Mouse (Mus musculus) liver, adult 2 months (tissue): ENCODE results near the gene Gm20662. TPM values are rescaled to one million over a fixed set of nuclear protein-coding genes. Genes with fewer than 3 reads are reported as not detected.
A peak's percentile ranks its signal among the peaks of the same experiment; 100 is the strongest.
"Not testable (repeated sequence)": the region's sequence is repeated elsewhere in the genome, so short reads cannot be mapped to it uniquely, and the experiment has no call there.

Source experiments
- DNase-seq: peaks from one replicate; pipeline ENCODE4 v3.0.0-alpha.2; 2011; ENCODE audit warnings: low read depth, low spot score; ENCODE audit errors: extremely low read depth
- H3K27ac ChIP-seq: fragments of 200-500 bp; replicated peaks from 2 replicates; pipeline ENCODE4 v1.5.1; 2012; ENCODE audit warnings: low read depth, mild to moderate bottlenecking, control low read depth, inconsistent platforms, low read length; ENCODE audit not compliant: insufficient read depth
- H3K27me3 ChIP-seq: fragments of 200-500 bp; 2 replicates; pipeline ENCODE4 v1.6.1; 2012; ENCODE audit warnings: mild to moderate bottlenecking, moderate library complexity, low read length, inconsistent platforms; ENCODE audit not compliant: control insufficient read depth, insufficient read depth
- H3K36me3 ChIP-seq: fragments of 200-500 bp; 2 replicates; pipeline ENCODE4 v1.6.1; 2012; ENCODE audit warnings: low read length, inconsistent platforms; ENCODE audit not compliant: control insufficient read depth, insufficient read depth
- H3K4me1 ChIP-seq: fragments of 200-500 bp; 2 replicates; pipeline ENCODE4 v1.6.1; 2011; ENCODE audit warnings: low read length; ENCODE audit not compliant: control insufficient read depth, insufficient read depth
- H3K4me3 ChIP-seq: fragments of 200-500 bp; 2 replicates; pipeline ENCODE4 v1.5.1; 2011; ENCODE audit warnings: low read depth, mild to moderate bottlenecking, control low read depth, low read length, moderate library complexity; ENCODE audit not compliant: insufficient read depth
- H3K79me2 ChIP-seq: fragments of 200-500 bp; 2 replicates; pipeline ENCODE4 v1.6.1; 2012; ENCODE audit warnings: inconsistent platforms, mild to moderate bottlenecking, low read length, moderate library complexity; ENCODE audit not compliant: control insufficient read depth, insufficient read depth
- H3K9ac ChIP-seq: fragments of 200-500 bp; 2 replicates; pipeline ENCODE4 v1.6.1; 2012; ENCODE audit warnings: low read depth, mild to moderate bottlenecking, control low read depth, inconsistent platforms, low read length
- CTCF ChIP-seq: fragments of 200-500 bp; IDR thresholded peaks from 2 replicates; pipeline ENCODE4 v1.5.1; 2011; ENCODE audit warnings: low read depth, low read length, control low read depth
- POLR2A ChIP-seq: fragments of 200-500 bp; IDR thresholded peaks from 2 replicates; pipeline ENCODE4 v1.6.1; 2011; ENCODE audit warnings: low read length, control low read depth; ENCODE audit not compliant: insufficient read depth; ENCODE audit errors: extremely low read depth
- WGBS: fragments of 180-500 bp; shearing (Covaris S2); methylation state at CpG from one replicate; pipeline ENCODE4 v1.1.7; 2018; 5-methylcytosine and 5-hydroxymethylcytosine counted together
- polyA plus RNA-seq: library from polyadenylated mRNA; depleted of rRNA; stranded (reverse); fragments of >200 nt; gene quantifications from 2 replicates; pipeline ENCODE4 v1.2.3, GENCODE M21; 2012
- total RNA-seq: library from RNA; depleted of rRNA; stranded (reverse); fragments of >200 nt; gene quantifications from 2 replicates; pipeline ENCODE4 v1.2.3, GENCODE M21; 2014

Gm20662 gene
- total and polyA plus RNA-seq, 2 experiments: 0.76 TPM; not detected in 1

DNA sequence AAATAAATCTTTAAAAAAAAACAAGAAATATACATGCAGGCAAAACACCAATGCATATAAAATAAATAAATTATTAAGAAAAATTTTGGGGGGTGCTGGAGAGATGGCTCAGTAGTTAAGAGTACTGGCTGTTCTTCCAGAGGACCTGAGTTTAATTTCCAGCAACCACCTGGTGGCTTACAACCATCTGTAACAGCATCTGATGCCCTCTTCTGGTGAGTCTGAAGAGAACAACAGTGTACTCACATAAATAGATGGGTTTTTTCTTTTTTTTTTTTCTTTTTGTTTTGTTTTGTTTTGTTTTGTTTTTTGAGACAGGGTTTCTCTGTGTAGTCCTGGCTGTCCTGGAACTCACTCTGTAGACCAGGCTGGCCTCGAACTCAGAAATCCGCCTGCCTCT is 17.4 kb downstream of the Gm20662 start:
- not testable (repeated sequence) for H3K36me3 ChIP-seq, H3K9ac ChIP-seq, DNase-seq, H3K27me3 ChIP-seq, H3K4me3 ChIP-seq, H3K27ac ChIP-seq, H3K4me1 ChIP-seq
- 100% methylated on average over 2 of the region's 2 CpGs for WGBS
- TF ChIP-seq CTCF: 0 out of 2 replicates have a peak, but pooled peaks have one; percentile 11
- H3K79me2 ChIP-seq: peaks cover 27% of the 10 kb centered on the region; the same call in 1 of the 2 replicates

GRCm38 (mm10) chr9:108017127-108017526 is 21.0 kb downstream of the Gm20662 start:
- Histone ChIP-seq H3K4me1 (peaks cover 19% of the 10 kb centered on the region; the same call in 1 of the 2 replicates), H3K9ac (no peak overlapping the region), H3K4me3 (no peak overlapping the region), H3K27ac (no peak overlapping the region), H3K79me2 (peaks cover 20% of the 10 kb centered on the region; the same call in 1 of the 2 replicates), H3K36me3 (peaks cover 6% of the 10 kb centered on the region; the same call in 1 of the 2 replicates), H3K27me3 (no peaks in the 10 kb centered on the region)
- WGBS: 91% methylated on average over 3 of the region's 3 CpGs
- no peak for TF ChIP-seq CTCF
- TF ChIP-seq POLR2A: no peak
- DNase-seq: no peak

DNA sequence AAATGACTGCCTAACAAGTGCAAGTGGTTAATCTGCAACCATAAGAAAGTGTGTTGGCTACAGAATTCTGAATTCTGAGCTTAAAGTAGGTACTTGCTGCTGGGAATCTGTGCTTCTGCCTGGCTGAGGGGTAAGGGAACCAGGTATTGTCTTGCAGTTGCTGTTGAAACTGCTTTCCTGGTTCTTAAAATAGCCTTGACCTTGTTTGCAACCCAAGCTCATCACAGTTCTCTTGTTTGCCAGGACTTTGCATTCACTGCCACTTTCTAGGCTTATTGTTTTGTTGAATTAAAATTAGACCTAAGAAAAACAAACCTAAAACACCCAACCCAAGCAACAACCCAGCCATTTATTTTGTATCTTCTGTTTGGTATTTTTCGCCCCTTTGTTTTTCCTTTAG is 24.6 kb downstream of the Gm20662 start:
- 0 out of 2 replicates have a peak overlapping the region, but pooled peaks have one; percentile 10 for H3K27ac ChIP-seq
- TF ChIP-seq CTCF: no peak
- no peak for TF ChIP-seq POLR2A
- H3K27me3 ChIP-seq: no peaks in the 10 kb centered on the region
- peaks cover 17% of the 10 kb centered on the region for H3K36me3 ChIP-seq
- H3K4me3 ChIP-seq: no peak overlapping the region
- DNase-seq: peak; percentile 55
- no peak overlapping the region for H3K9ac ChIP-seq
- peaks cover 21% of the 10 kb centered on the region; the same call in 1 of the 2 replicates for H3K4me1 ChIP-seq
- H3K79me2 ChIP-seq: peaks cover 17% of the 10 kb centered on the region; the same call in 1 of the 2 replicates
- WGBS: 83% methylated on average over 1 of the region's 1 CpGs

DNA sequence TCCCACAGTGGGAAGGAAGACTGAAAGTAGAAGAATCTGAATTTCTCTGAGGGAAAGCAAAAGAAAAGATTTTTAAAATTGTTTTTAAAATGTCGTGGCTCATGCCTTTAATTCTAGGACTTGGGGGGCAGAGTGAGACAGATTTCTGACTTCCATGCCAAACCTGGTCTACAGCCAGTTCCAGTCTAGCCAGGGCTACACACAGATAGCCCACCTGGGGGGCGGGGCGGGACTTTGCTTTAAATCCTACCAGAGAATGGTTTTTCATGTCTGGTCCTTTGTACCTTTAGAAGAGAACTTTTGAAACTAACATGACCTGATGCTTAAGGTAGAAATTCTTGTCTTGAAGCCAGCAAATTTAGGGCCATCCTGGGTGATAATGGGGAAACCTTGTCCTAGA is 27.1 kb downstream of the Gm20662 start:
- H3K79me2 ChIP-seq: peaks cover 12% of the 10 kb centered on the region; the same call in 1 of the 2 replicates
- WGBS: 77% methylated on average over 3 of the region's 3 CpGs
- no peak overlapping the region for H3K9ac ChIP-seq
- peak; percentile 77 for DNase-seq
- TF ChIP-seq CTCF: no peak
- no peak for TF ChIP-seq POLR2A
- H3K36me3 ChIP-seq: peaks cover 24% of the 10 kb centered on the region
- no peak overlapping the region for H3K27ac ChIP-seq
- H3K27me3 ChIP-seq: no peaks in the 10 kb centered on the region
- no peak overlapping the region for H3K4me3 ChIP-seq
- H3K4me1 ChIP-seq: peaks cover 21% of the 10 kb centered on the region; the same call in 1 of the 2 replicates

- H3K9ac ChIP-seq: no peak overlapping the region
- TF ChIP-seq CTCF: no peak
- TF ChIP-seq POLR2A: no peak
- H3K4me3 ChIP-seq: no peak overlapping the region
- H3K36me3 ChIP-seq: peaks cover 28% of the 10 kb centered on the region
- no peak for DNase-seq
- H3K27me3 ChIP-seq: no peaks in the 10 kb centered on the region
- H3K79me2 ChIP-seq: peaks cover 12% of the 10 kb centered on the region; the same call in 1 of the 2 replicates
- peaks cover 9% of the 10 kb centered on the region; the same call in 1 of the 2 replicates for H3K4me1 ChIP-seq
- H3K27ac ChIP-seq: no peak overlapping the region
- WGBS: 91% methylated on average over 3 of the region's 3 CpGs
Measured at GRCm38 (mm10) chr9:108026584-108026983, 30.4 kb downstream of the Gm20662 start.

- Histone ChIP-seq H3K79me2 (peaks cover 12% of the 10 kb centered on the region; the same call in 1 of the 2 replicates), H3K9ac (no peak overlapping the region), H3K27ac (no peak overlapping the region), H3K4me1 (peaks cover 2% of the 10 kb centered on the region; the same call in 1 of the 2 replicates), H3K27me3 (no peaks in the 10 kb centered on the region), H3K36me3 (peaks cover 33% of the 10 kb centered on the region), H3K4me3 (no peak overlapping the region)
- 98% methylated on average over 3 of the region's 3 CpGs for WGBS
- DNase-seq: no peak
- TF ChIP-seq POLR2A: no peak
- TF ChIP-seq CTCF: no peak
Measured at GRCm38 (mm10) chr9:108027867-108028266, 31.7 kb downstream of the Gm20662 start.
